Mouse (Mus musculus) heart, postnatal 0 days (tissue): Measurements from ENCODE around the gene Emc1.

Experiments used
- CTCF ChIP-seq: IDR thresholded peaks from 2 replicates; pipeline ENCODE4 v1.5.1; 2016; ENCODE audit warnings: antibody characterized with exemption, control low read depth, low read depth
- EP300 ChIP-seq: IDR thresholded peaks from 2 replicates; pipeline ENCODE4 v1.6.1; 2016; ENCODE audit warnings: antibody characterized with exemption, low read depth

GRCm38 (mm10) chr4:139352832-139353231 is 445 bp downstream of the Emc1 start:
- no peak for TF ChIP-seq CTCF
- no peak for TF ChIP-seq EP300
